Mouse (Mus musculus) brain, embryonic 14.5 days (tissue): Measurements from ENCODE around the gene Gm20425.

ENCODE experiments used
- CTCF ChIP-seq: fragments of 200-500 bp; IDR thresholded peaks from 2 replicates; pipeline ENCODE4 v1.5.1; 2012; ENCODE audit warnings: inconsistent platforms, mild to moderate bottlenecking, moderate library complexity, borderline replicate concordance; ENCODE audit not compliant: insufficient read depth, insufficient read length; ENCODE audit errors: extremely low read depth
- POLR2A ChIP-seq: fragments of 200-500 bp; IDR thresholded peaks from 2 replicates; pipeline ENCODE4 v1.6.1; 2012; ENCODE audit warnings: mild to moderate bottlenecking, inconsistent platforms, borderline replicate concordance; ENCODE audit not compliant: poor library complexity, insufficient read depth, insufficient read length, severe bottlenecking; ENCODE audit errors: extremely low read depth

DNA sequence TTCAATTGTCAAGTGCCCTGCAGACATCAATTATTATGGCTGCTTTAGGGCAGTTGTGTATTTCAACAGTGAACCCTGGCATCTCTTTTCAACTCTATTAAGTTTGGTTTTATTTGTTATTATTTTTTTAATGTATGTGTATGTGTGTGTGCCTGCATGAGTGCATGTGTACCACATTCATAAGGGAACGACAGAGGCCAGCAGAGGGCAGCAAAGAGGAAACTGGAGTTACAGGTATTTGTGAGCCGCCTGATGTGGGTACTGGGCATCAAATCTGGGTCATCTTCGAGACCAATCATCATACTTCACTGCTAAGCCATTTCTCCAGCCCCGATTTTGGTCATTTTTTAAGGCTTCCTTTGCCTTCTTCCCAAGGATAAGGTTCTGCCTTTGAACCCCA, 35.7 kb upstream of the Gm20425 start:
- TF ChIP-seq CTCF (no peak), POLR2A (no peak)
